Mouse (Mus musculus) thymus, adult 2 months (tissue): ENCODE data around the gene Casp7.

Experiments
- CTCF ChIP-seq: fragments of 200-500 bp; IDR thresholded peaks from 2 replicates; pipeline ENCODE4 v1.5.1; 2012; ENCODE audit warnings: mild to moderate bottlenecking, control low read depth, low read length, moderate library complexity, borderline replicate concordance; ENCODE audit not compliant: control insufficient read depth, poor library complexity, insufficient read depth; ENCODE audit errors: extremely low read depth
- POLR2A ChIP-seq: fragments of 200-500 bp; IDR thresholded peaks from 2 replicates; pipeline ENCODE4 v1.6.1; 2012; ENCODE audit warnings: mild to moderate bottlenecking, low read length, control low read depth, moderate library complexity; ENCODE audit not compliant: control insufficient read depth, poor library complexity, insufficient read depth; ENCODE audit errors: extremely low read depth

- no peak for TF ChIP-seq CTCF
- TF ChIP-seq POLR2A: no peak
These were observed 57.9 kb downstream of the Casp7 start for GRCm38 (mm10) chr19:56454862-56455261.
